ENCODE assay signal across 9 mouse cellular contexts in genomic region chr3:88363700-88364099, GRCm38 (mm10). TPM values are rescaled to one million over a fixed set of nuclear protein-coding genes. Genes with fewer than 3 reads are reported as not detected.
DNase-seq lines count a peak whose midpoint lies in the region; ATAC-seq and TF ChIP-seq lines count a peak whose summit lies in the region.
"Had no signal": no experiment of that assay in that cellular context is flagged by ENCODE, and none has a peak within 500 bp of the region (broad histone marks: within the 10 kb centered on the region; RNA-seq: fewer than 3 reads in every experiment).

No protein-coding gene starts in this region.

- no peaks in the 10 kb centered on the region for H3K9me3 ChIP-seq in heart, embryonic 10.5 days
- no peaks in the 10 kb centered on the region for H3K9me3 ChIP-seq in hindbrain, embryonic 13.5 days
- H3K9me3 ChIP-seq in liver, postnatal 0 days (ENCODE audit: low read length): no peaks in the 10 kb centered on the region

- no peak overlapping the region for H3K4me2 ChIP-seq in hindbrain, embryonic 13.5 days
- H3K4me2 ChIP-seq in liver, postnatal 0 days (ENCODE audit: low read depth, low read length): peak overlapping the region; percentile 51

- H3K9ac ChIP-seq in hindbrain, embryonic 13.5 days: no peak overlapping the region
- H3K9ac ChIP-seq in liver, postnatal 0 days (replicated peaks): no peak overlapping the region

- peak; percentile 80 for TF ChIP-seq EP300 in liver, postnatal 0 days (IDR thresholded peaks at IDR 0.05; ENCODE audit: low read depth)

- no peak for ATAC-seq in hindbrain, embryonic 13.5 days (ENCODE audit: low FRiP score)
- ATAC-seq in liver, postnatal 0 days: peak; percentile 87

- peaks cover 69% of the 10 kb centered on the region for H3K4me1 ChIP-seq in heart, embryonic 10.5 days
- H3K4me1 ChIP-seq in hindbrain, embryonic 13.5 days (replicated peaks): peaks cover 23% of the 10 kb centered on the region
- H3K4me1 ChIP-seq in liver, postnatal 0 days (ENCODE audit: insufficient read depth): peaks cover 22% of the 10 kb centered on the region

- TF ChIP-seq CTCF in liver, postnatal 0 days (IDR thresholded peaks at IDR 0.05; ENCODE audit: low read depth): no peak

- H3K4me3 ChIP-seq in heart, embryonic 10.5 days: peak overlapping the region; percentile 40; the same call in 1 of the 2 replicates
- no peak overlapping the region for H3K4me3 ChIP-seq in hindbrain, embryonic 13.5 days
- no peak overlapping the region for H3K4me3 ChIP-seq in liver, postnatal 0 days (ENCODE audit: low read depth, low read length)

- intact Hi-C loops in heart, postnatal 10 days (cut with DNase I): no loop called here

- peak; percentile 88 for DNase-seq in heart, embryonic 10.5 days (ENCODE audit: low spot score)
- no peak for DNase-seq in heart, postnatal 10 days
- peak; percentile 82 for DNase-seq in brain, adult 2 months (ENCODE audit: low read depth, low spot score)
- DNase-seq in liver, postnatal 0 days: peak; percentile 60
- DNase-seq in thymus, postnatal 14 days: no peak
- DNase-seq in thymus, adult 18-20 months: no peak
- no peak for DNase-seq in adrenal gland, adult (ENCODE audit: inconsistent age in 2 of 2, low spot score in 1 of 2)

- 50% methylated on average over 4 of the region's 4 CpGs for WGBS in heart, embryonic 10.5 days
- 56% methylated on average over 4 of the region's 4 CpGs for WGBS in hindbrain, embryonic 13.5 days
- 44% methylated on average over 4 of the region's 4 CpGs for WGBS in liver, postnatal 0 days (ENCODE audit: insufficient replicate concordance)

- peaks cover 44% of the 10 kb centered on the region for H3K36me3 ChIP-seq in heart, embryonic 10.5 days
- H3K36me3 ChIP-seq in hindbrain, embryonic 13.5 days: peaks cover 49% of the 10 kb centered on the region
- H3K36me3 ChIP-seq in liver, postnatal 0 days (replicated peaks; ENCODE audit: insufficient read depth, low read length): peaks cover 42% of the 10 kb centered on the region

- peaks cover 34% of the 10 kb centered on the region for H3K27me3 ChIP-seq in heart, embryonic 10.5 days (ENCODE audit: insufficient read depth, poor library complexity, severe bottlenecking)
- peaks cover 26% of the 10 kb centered on the region for H3K27me3 ChIP-seq in hindbrain, embryonic 13.5 days
- peaks cover 14% of the 10 kb centered on the region for H3K27me3 ChIP-seq in liver, postnatal 0 days (ENCODE audit: insufficient read depth, low read length)

- peak overlapping the region; percentile 63; the same call in 1 of the 2 replicates for H3K27ac ChIP-seq in heart, embryonic 10.5 days
- 0 out of 2 replicates have a peak overlapping the region, but pooled peaks have one; percentile 56 for H3K27ac ChIP-seq in hindbrain, embryonic 13.5 days
- peak overlapping the region; percentile 57 for H3K27ac ChIP-seq in liver, postnatal 0 days (ENCODE audit: low read depth)

RNA-seq across cellular contexts. Expression of gene Paqr6, which starts 0.7 kb away (rescaled TPM):
- polyA plus RNA-seq in heart, embryonic 10.5 days (2016; fragmentation: Nextera tagmentation; extraction: Ambion mirVana): 1.7 and 2.2 TPM in 2 replicates
- 1 to 10 TPM in 1 of 2 experiments, under 1 TPM in 1; 0.35 to 1.3 TPM for total RNA-seq in heart, postnatal 10 days (2021)
- 2.6 and 2.9 TPM in 2 replicates for polyA plus RNA-seq in hindbrain, embryonic 13.5 days (2015; fragmentation: Nextera tagmentation; extraction: Ambion mirVana)
- polyA plus RNA-seq in liver, postnatal 0 days (2015; fragmentation: Nextera tagmentation; extraction: Ambion mirVana): 1.7 and 2.0 TPM in 2 replicates
- total RNA-seq: MEL had no signal

RNA-seq across cellular contexts. Expression of gene Bglap3, which starts 8.8 kb away (rescaled TPM):
- polyA plus RNA-seq in heart, embryonic 10.5 days (2016; fragmentation: Nextera tagmentation; extraction: Ambion mirVana): 0.44 TPM in 1 of 2 replicates, not detected in the other
- total RNA-seq in heart, postnatal 10 days (2021): not detected
- 0.19 TPM in 1 of 2 replicates, not detected in the other for polyA plus RNA-seq in hindbrain, embryonic 13.5 days (2015; fragmentation: Nextera tagmentation; extraction: Ambion mirVana)
- polyA plus RNA-seq in liver, postnatal 0 days (2015; fragmentation: Nextera tagmentation; extraction: Ambion mirVana): 0.43 and 0.62 TPM in 2 replicates
- total RNA-seq: MEL had no signal

RNA-seq across cellular contexts. Expression of gene Bglap2, which starts 14.8 kb away (rescaled TPM):
- not detected in 2 replicates for polyA plus RNA-seq in heart, embryonic 10.5 days (2016; fragmentation: Nextera tagmentation; extraction: Ambion mirVana)
- total RNA-seq in heart, postnatal 10 days (2021): not detected
- polyA plus RNA-seq in hindbrain, embryonic 13.5 days (2015; fragmentation: Nextera tagmentation; extraction: Ambion mirVana): not detected in 2 replicates
- polyA plus RNA-seq in liver, postnatal 0 days (2015; fragmentation: Nextera tagmentation; extraction: Ambion mirVana): not detected in 2 replicates
- total RNA-seq: MEL had no signal

RNA-seq across cellular contexts. Expression of gene Bglap, which starts 20.6 kb away (rescaled TPM):
- polyA plus RNA-seq in heart, embryonic 10.5 days (2016; fragmentation: Nextera tagmentation; extraction: Ambion mirVana): not detected in 2 replicates
- not detected for total RNA-seq in heart, postnatal 10 days (2021)
- not detected in 2 replicates for polyA plus RNA-seq in hindbrain, embryonic 13.5 days (2015; fragmentation: Nextera tagmentation; extraction: Ambion mirVana)
- not detected in 2 replicates for polyA plus RNA-seq in liver, postnatal 0 days (2015; fragmentation: Nextera tagmentation; extraction: Ambion mirVana)
- total RNA-seq: MEL had no signal

RNA-seq across cellular contexts. Expression of gene Smg5, which starts 27.6 kb away (rescaled TPM):
- 64.5 and 76.0 TPM in 2 replicates for polyA plus RNA-seq in heart, embryonic 10.5 days (2016; fragmentation: Nextera tagmentation; extraction: Ambion mirVana)
- total RNA-seq in heart, postnatal 10 days (2021): 10 to 100 TPM; 41.1 to 46.1 TPM
- 66.2 and 69.1 TPM in 2 replicates for polyA plus RNA-seq in hindbrain, embryonic 13.5 days (2015; fragmentation: Nextera tagmentation; extraction: Ambion mirVana)
- polyA plus RNA-seq in liver, postnatal 0 days (2015; fragmentation: Nextera tagmentation; extraction: Ambion mirVana): 9.9 and 11.8 TPM in 2 replicates

Comparison
In these comparisons a context has a peak if more than half of its experiments do, and no peak if none do; other contexts are left out.
1. DNase-seq: peak in heart, embryonic 10.5 days (single experiment), brain, adult 2 months (single experiment) and liver, postnatal 0 days (single experiment); none in heart, postnatal 10 days (0 of 2), thymus, postnatal 14 days (single experiment), thymus, adult 18-20 months (0 of 2) and adrenal gland, adult (0 of 2).
2. Peak in every context shown above with its lines, with median percentiles within 50 percentile points of each other: H3K27ac ChIP-seq.